In the genomic region with DNA sequence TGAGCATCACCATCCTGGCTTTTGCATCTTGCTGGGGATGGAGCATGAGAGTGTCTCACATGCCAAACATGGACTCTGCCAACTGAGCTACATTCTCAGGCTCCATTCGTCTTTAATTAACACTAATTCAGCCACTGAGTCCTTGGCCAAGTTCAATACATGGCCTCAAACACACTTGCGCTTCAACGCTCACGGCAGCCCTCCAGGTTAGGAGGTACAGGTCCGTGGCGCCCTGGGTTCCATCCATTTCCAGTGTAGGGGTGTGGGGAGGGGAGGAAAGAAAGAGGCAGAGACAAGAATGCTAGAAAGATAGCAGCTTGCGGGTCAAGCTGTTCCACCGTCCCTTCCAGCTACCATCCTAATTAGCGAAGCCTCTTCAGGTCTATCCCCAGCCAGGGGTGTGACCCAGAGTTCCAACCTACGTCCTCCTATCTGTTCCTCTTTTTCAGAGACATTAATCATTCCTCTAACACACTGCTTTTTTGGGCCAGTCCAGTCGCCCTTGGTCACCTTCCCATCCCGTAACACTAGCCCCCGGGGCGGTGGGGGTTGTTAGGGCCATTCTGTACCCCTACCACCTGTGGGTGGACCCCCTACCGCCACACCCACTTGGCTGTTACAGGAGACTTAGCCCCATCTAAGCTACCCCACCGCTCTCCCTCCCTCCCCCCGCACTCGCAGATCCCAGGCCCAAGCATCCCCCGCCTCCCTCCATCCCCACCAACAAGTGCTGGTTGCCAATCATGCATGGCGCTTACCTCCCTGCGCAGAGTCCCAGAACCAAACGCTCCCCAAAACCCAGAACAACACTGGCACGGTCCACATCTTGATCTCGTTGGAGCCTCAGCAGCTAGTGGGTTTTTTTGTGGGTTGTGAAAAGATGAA, we compare ENCODE assay signal across 8 mouse cellular contexts. TPM values are rescaled to one million over a fixed set of nuclear protein-coding genes. Genes with fewer than 3 reads are reported as not detected.
A peak's percentile ranks its signal among the peaks of the same experiment; 100 is the strongest.
DNase-seq lines count a peak whose midpoint lies in the region; ATAC-seq and TF ChIP-seq lines count a peak whose summit lies in the region.

No protein-coding gene starts in this region.

- H3K27me3 ChIP-seq in testis, adult 2 months (ENCODE audit: control insufficient read depth, insufficient read depth, low read length) = no peaks in the 10 kb centered on the region
- no peaks in the 10 kb centered on the region for H3K27me3 ChIP-seq in forebrain, embryonic 15.5 days
- H3K27me3 ChIP-seq in intestine, postnatal 0 days (replicated peaks; ENCODE audit: control insufficient read depth, insufficient read depth, low read length) = peaks cover 10% of the 10 kb centered on the region; the same call in 1 of the 2 replicates
- peaks cover 4% of the 10 kb centered on the region for H3K27me3 ChIP-seq in midbrain, embryonic 16.5 days (ENCODE audit: control insufficient read depth, insufficient read depth, low read depth, low read length)

- H3K36me3 ChIP-seq in testis, adult 2 months (ENCODE audit: control insufficient read depth, insufficient read depth, low read length) = no peaks in the 10 kb centered on the region
- H3K36me3 ChIP-seq in forebrain, embryonic 15.5 days = no peaks in the 10 kb centered on the region
- H3K36me3 ChIP-seq in intestine, postnatal 0 days (ENCODE audit: control insufficient read depth, insufficient read depth) = no peaks in the 10 kb centered on the region
- H3K36me3 ChIP-seq in midbrain, embryonic 16.5 days (ENCODE audit: control insufficient read depth, insufficient read depth, low read length) = no peaks in the 10 kb centered on the region

- H3K4me3 ChIP-seq in testis, adult 2 months (ENCODE audit: control insufficient read depth, low read depth, low read length) = peak overlapping the region; percentile 52
- peak overlapping the region; percentile 40 for H3K4me3 ChIP-seq in forebrain, embryonic 15.5 days
- peak overlapping the region; percentile 35 for H3K4me3 ChIP-seq in intestine, postnatal 0 days (ENCODE audit: low read depth, low read length)
- peak overlapping the region; percentile 36 for H3K4me3 ChIP-seq in midbrain, embryonic 16.5 days (ENCODE audit: low read depth, low read length)

- H3K9ac ChIP-seq in forebrain, embryonic 15.5 days (replicated peaks) = peak overlapping the region; percentile 36
- no peak overlapping the region for H3K9ac ChIP-seq in intestine, postnatal 0 days (ENCODE audit: low read depth, low read length)
- H3K9ac ChIP-seq in midbrain, embryonic 16.5 days (ENCODE audit: low read depth, low read length) = peak overlapping the region; percentile 13; the same call in 1 of the 2 replicates

- peaks cover 3% of the 10 kb centered on the region for H3K4me1 ChIP-seq in testis, adult 2 months (ENCODE audit: control insufficient read depth, insufficient read depth, low read length)
- peaks cover 42% of the 10 kb centered on the region for H3K4me1 ChIP-seq in forebrain, embryonic 15.5 days
- H3K4me1 ChIP-seq in intestine, postnatal 0 days (replicated peaks; ENCODE audit: control insufficient read depth, insufficient read depth, low read length) = no peaks in the 10 kb centered on the region
- peaks cover 22% of the 10 kb centered on the region for H3K4me1 ChIP-seq in midbrain, embryonic 16.5 days (ENCODE audit: control insufficient read depth, insufficient read depth, low read length)

- ATAC-seq in forebrain, embryonic 15.5 days (replicated peaks) = peak; percentile 44; the same call in 1 of the 2 replicates
- ATAC-seq in intestine, postnatal 0 days = no peak
- ATAC-seq in midbrain, embryonic 16.5 days = peak; percentile 36; the same call in 1 of the 2 replicates
- no peak for ATAC-seq in inflammation-experienced regulatory T-cells, adult 6 months

- WGBS in forebrain, embryonic 15.5 days = 1% methylated on average over 24 of the region's 24 CpGs
- 27% methylated on average over 24 of the region's 24 CpGs for WGBS in intestine, postnatal 0 days
- 5% methylated on average over 23 of the region's 24 CpGs for WGBS in midbrain, embryonic 16.5 days

- no peak for DNase-seq in testis, postnatal 14 days (ENCODE audit: low spot score)
- no peak for DNase-seq in right cerebral cortex, postnatal 10 days (ENCODE audit: low spot score in 2 of 2)
- DNase-seq in spleen, postnatal 10 days (ENCODE audit: low spot score in 2 of 2) = no peak

- no peak overlapping the region for H3K27ac ChIP-seq in testis, adult 2 months (ENCODE audit: control insufficient read depth, insufficient read depth, low read depth, low read length)
- H3K27ac ChIP-seq in forebrain, embryonic 15.5 days (replicated peaks) = peak overlapping the region; percentile 44
- H3K27ac ChIP-seq in intestine, postnatal 0 days (ENCODE audit: low read depth, low read length) = no peak overlapping the region
- H3K27ac ChIP-seq in midbrain, embryonic 16.5 days (ENCODE audit: low read length) = 0 out of 2 replicates have a peak overlapping the region, but pooled peaks have one; percentile 25

- TF ChIP-seq POLR2A in testis, adult 2 months (IDR thresholded peaks at IDR 0.05; ENCODE audit: control insufficient read depth, low read depth, low read length) = no peak

- H3K9me3 ChIP-seq in forebrain, embryonic 15.5 days = no peaks in the 10 kb centered on the region
- H3K9me3 ChIP-seq in intestine, postnatal 0 days (ENCODE audit: control insufficient read depth) = no peaks in the 10 kb centered on the region
- H3K9me3 ChIP-seq in midbrain, embryonic 16.5 days (replicated peaks; ENCODE audit: control insufficient read depth, low read length, poor library complexity, severe bottlenecking) = no peaks in the 10 kb centered on the region

- TF ChIP-seq CTCF in testis, adult 2 months (IDR thresholded peaks at IDR 0.05; ENCODE audit: control insufficient read depth, insufficient read depth, insufficient replicate concordance, low read depth, low read length) = no peak
- no peak for TF ChIP-seq CTCF in intestine, postnatal 0 days (IDR thresholded peaks at IDR 0.05; ENCODE audit: low read depth)

- peak overlapping the region; percentile 56 for H3K4me2 ChIP-seq in forebrain, embryonic 15.5 days (replicated peaks)
- H3K4me2 ChIP-seq in intestine, postnatal 0 days (replicated peaks; ENCODE audit: low read depth) = peak overlapping the region; percentile 57
- peak overlapping the region; percentile 59 for H3K4me2 ChIP-seq in midbrain, embryonic 16.5 days (ENCODE audit: low read length)

RNA-seq across cellular contexts. Expression of a gene that starts 0.7 kb away (rescaled TPM):
- 1.3 and 2.0 TPM in 2 replicates for polyA plus RNA-seq in testis, adult 2 months (2012; rRNA removed)
- 49.1 and 54.8 TPM in 2 replicates for polyA plus RNA-seq in forebrain, embryonic 15.5 days (2015; fragmentation: Nextera tagmentation; extraction: Ambion mirVana)
- polyA plus RNA-seq in intestine, postnatal 0 days (2015; fragmentation: Nextera tagmentation; extraction: Ambion mirVana) = 18.1 and 18.5 TPM in 2 replicates
- polyA plus RNA-seq in midbrain, embryonic 16.5 days (2015; fragmentation: Nextera tagmentation; extraction: Ambion mirVana) = 36.1 and 40.2 TPM in 2 replicates
- under 1 TPM in 1 of 3 experiments, not detected in 2; 0.49 TPM for polyA plus RNA-seq in inflammation-experienced regulatory T-cells, adult 6 months (2017; shearing (Covaris generic))

RNA-seq across cellular contexts. Expression of a gene that starts 50.9 kb away (rescaled TPM):
- 0.31 and 0.35 TPM in 2 replicates for polyA plus RNA-seq in testis, adult 2 months (2012; rRNA removed)
- 0.13 and 0.23 TPM in 2 replicates for polyA plus RNA-seq in forebrain, embryonic 15.5 days (2015; fragmentation: Nextera tagmentation; extraction: Ambion mirVana)
- polyA plus RNA-seq in intestine, postnatal 0 days (2015; fragmentation: Nextera tagmentation; extraction: Ambion mirVana) = not detected in 2 replicates
- polyA plus RNA-seq in midbrain, embryonic 16.5 days (2015; fragmentation: Nextera tagmentation; extraction: Ambion mirVana) = 0.40 and 0.52 TPM in 2 replicates
- not detected for polyA plus RNA-seq in inflammation-experienced regulatory T-cells, adult 6 months (2017; shearing (Covaris generic))

Comparison
In these comparisons a context has a peak if more than half of its experiments do, and no peak if none do; other contexts are left out.
1. H3K27ac ChIP-seq: peak in forebrain, embryonic 15.5 days (single experiment) and midbrain, embryonic 16.5 days (single experiment); none in testis, adult 2 months (single experiment) and intestine, postnatal 0 days (single experiment).
2. ATAC-seq: peak in forebrain, embryonic 15.5 days (single experiment) and midbrain, embryonic 16.5 days (single experiment); none in intestine, postnatal 0 days (single experiment) and inflammation-experienced regulatory T-cells, adult 6 months (single experiment).
3. Peak in every context shown above with its lines, with median percentiles within 50 percentile points of each other: H3K4me3 ChIP-seq and H3K4me2 ChIP-seq.